Mouse (Mus musculus): ENCODE data around the gene Sept9.

- no peak for TF ChIP-seq CTCF (IDR thresholded peaks at IDR 0.05; ENCODE audit: control insufficient read depth, insufficient read depth, insufficient replicate concordance, low read depth, low read length)
- no peak for TF ChIP-seq POLR2A (IDR thresholded peaks at IDR 0.05; ENCODE audit: control insufficient read depth, low read depth, low read length)
Measured at GRCm38 (mm10) chr11:117321311-117321971, 122.0 kb downstream of the Sept9 start.
